Mouse (Mus musculus) spleen, adult 12 weeks (tissue): Measurements from ENCODE around the gene Nrros.
"Not testable (repeated sequence)": the region's sequence is repeated elsewhere in the genome, so short reads cannot be mapped to it uniquely, and the experiment has no call there.

Experiments
- DNase-seq: peaks from one replicate; pipeline ENCODE4 v3.0.0; 2022; ENCODE audit warnings: low spot score

The Nrros gene

GRCm38 (mm10) chr16:32114968-32115695 is 50.3 kb downstream of the Nrros start:
- peak; percentile 75 for DNase-seq

- DNase-seq: no peak
These were observed 51.0 kb downstream of the Nrros start for GRCm38 (mm10) chr16:32114406-32114805.

GRCm38 (mm10) chr16:32113541-32114218 is 51.7 kb downstream of the Nrros start:
- peak; percentile 40 for DNase-seq

GRCm38 (mm10) chr16:32110951-32111699 is 54.3 kb downstream of the Nrros start:
- no peak for DNase-seq

GRCm38 (mm10) chr16:32108578-32108977 is 56.8 kb downstream of the Nrros start:
- DNase-seq: no peak

GRCm38 (mm10) chr16:32108170-32108569 is 57.2 kb downstream of the Nrros start:
- DNase-seq: no peak

GRCm38 (mm10) chr16:32107342-32108045 is 57.9 kb downstream of the Nrros start:
- DNase-seq: no peak

GRCm38 (mm10) chr16:32105698-32106097 is 59.7 kb downstream of the Nrros start:
- no peak for DNase-seq

- no peak for DNase-seq
These were observed 63.1 kb downstream of the Nrros start for GRCm38 (mm10) chr16:32102295-32102694.

GRCm38 (mm10) chr16:32099638-32100150 is 65.7 kb downstream of the Nrros start, which contains the start of the genes Pigx and Cep19:
Pigx (minus strand) TSS chr16:32099740.
Cep19 (plus strand) TSS chr16:32099800.
- DNase-seq: peak; percentile 87

- DNase-seq: no peak
These were observed 66.3 kb downstream of the Nrros start for GRCm38 (mm10) chr16:32098897-32099637.

- not testable (repeated sequence) for DNase-seq
These were observed 67.6 kb downstream of the Nrros start for GRCm38 (mm10) chr16:32097757-32098156.
